Mouse (Mus musculus): ENCODE results near the gene Tjp3. TPM values are rescaled to one million over a fixed set of nuclear protein-coding genes. Genes with fewer than 3 reads are reported as not detected.
A peak's percentile ranks its signal among the peaks of the same experiment; 100 is the strongest.

Gene Tjp3
- total RNA-seq, 2 experiments from 2014 or later: not detected

- DNase-seq (ENCODE audit: low spot score): no peak
Observed at GRCm38 (mm10) chr10:81301321-81301720, 9.9 kb upstream of the Tjp3 start.

GRCm38 (mm10) chr10:81300352-81300907, 9.0 kb upstream of the Tjp3 start:
- intact Hi-C loops (cut with DNase I): no loop called here
- no peak for DNase-seq (ENCODE audit: low spot score)

More at GRCm38 (mm10) chr10:81301321-81301720, 9.9 kb upstream of the Tjp3 start:
- intact Hi-C loops (cut with DNase I): no loop called here

- intact Hi-C loops (cut with DNase I): no loop called here
- no peak for DNase-seq (ENCODE audit: low spot score)
Observed at GRCm38 (mm10) chr10:81299585-81300351, 8.4 kb upstream of the Tjp3 start.

- intact Hi-C loops (cut with DNase I): no loop called here
- DNase-seq (ENCODE audit: low spot score): no peak
Observed at GRCm38 (mm10) chr10:81298369-81299100, 7.2 kb upstream of the Tjp3 start.

- DNase-seq (ENCODE audit: low spot score): peak; percentile 64
Observed at GRCm38 (mm10) chr10:81297845-81298244, 6.5 kb upstream of the Tjp3 start.

GRCm38 (mm10) chr10:81297246-81297645, 5.9 kb upstream of the Tjp3 start:
- DNase-seq (ENCODE audit: low spot score): no peak
- intact Hi-C loops (cut with DNase I): no loop called here

More at GRCm38 (mm10) chr10:81297845-81298244, 6.5 kb upstream of the Tjp3 start:
- intact Hi-C loops (cut with DNase I): no loop called here

- no peak for DNase-seq (ENCODE audit: low spot score)
- intact Hi-C loops (cut with DNase I): no loop called here
Observed at GRCm38 (mm10) chr10:81295185-81295584, 3.8 kb upstream of the Tjp3 start.

- DNase-seq (ENCODE audit: low spot score): no peak
- intact Hi-C loops (cut with DNase I): no loop called here
Observed at GRCm38 (mm10) chr10:81294442-81294841, 3.1 kb upstream of the Tjp3 start.

GRCm38 (mm10) chr10:81293334-81294030, 2.1 kb upstream of the Tjp3 start:
- intact Hi-C loops (cut with DNase I): loop anchor here (2.0 kb wide), 1 partner anchor 27 kb away; the partner anchor contains the start of gene Cactin
- DNase-seq (ENCODE audit: low spot score): no peak

- intact Hi-C loops (cut with DNase I): loop anchor here (2.0 kb wide), 1 partner anchor 28 kb away; the partner anchor contains the start of gene Cactin
- peak; percentile 99 for DNase-seq (ENCODE audit: low spot score)
Observed at GRCm38 (mm10) chr10:81292554-81293333, 1.4 kb upstream of the Tjp3 start, which contains the start of gene Pip5k1c. Gene Pip5k1c (plus strand): TSS chr10:81292963.

- intact Hi-C loops (cut with DNase I): loop anchor here (2.0 kb wide), 1 partner anchor 50 kb away; no protein-coding TSS in a partner anchor
- no peak for DNase-seq (ENCODE audit: low spot score)
Observed at GRCm38 (mm10) chr10:81290698-81291460, 502 bp downstream of the Tjp3 start.

- DNase-seq (ENCODE audit: low spot score): no peak
- intact Hi-C loops (cut with DNase I): loop anchor here (1.0 to 2.0 kb wide), 2 partner anchors 15 to 51 kb away; no protein-coding TSS in a partner anchor
Observed at GRCm38 (mm10) chr10:81289811-81290210, 1.6 kb downstream of the Tjp3 start.

- intact Hi-C loops (cut with DNase I): loop anchor here (1.0 kb wide), 1 partner anchor 16 kb away; no protein-coding TSS in a partner anchor
- no peak for DNase-seq (ENCODE audit: low spot score)
Observed at GRCm38 (mm10) chr10:81289278-81289677, 2.1 kb downstream of the Tjp3 start.

GRCm38 (mm10) chr10:81288601-81289000, 2.8 kb downstream of the Tjp3 start:
- no peak for DNase-seq (ENCODE audit: low spot score)
- intact Hi-C loops (cut with DNase I): no loop called here

GRCm38 (mm10) chr10:81287513-81288157, 3.7 kb downstream of the Tjp3 start:
- intact Hi-C loops (cut with DNase I): no loop called here
- DNase-seq (ENCODE audit: low spot score): no peak

- DNase-seq (ENCODE audit: low spot score): no peak
- intact Hi-C loops (cut with DNase I): no loop called here
Observed at GRCm38 (mm10) chr10:81286586-81286985, 4.8 kb downstream of the Tjp3 start.

GRCm38 (mm10) chr10:81285694-81286450, 5.5 kb downstream of the Tjp3 start:
- peak; percentile 67 for DNase-seq (ENCODE audit: low spot score)
- intact Hi-C loops (cut with DNase I): loop anchor here (2.0 kb wide), 1 partner anchor 165 kb away; no protein-coding TSS in a partner anchor
